Mouse (Mus musculus): Measurements from ENCODE around the gene Gm10142.
"Not testable (repeated sequence)": the region's sequence is repeated elsewhere in the genome, so short reads cannot be mapped to it uniquely, and the experiment has no call there.

The Gm10142 gene

DNA sequence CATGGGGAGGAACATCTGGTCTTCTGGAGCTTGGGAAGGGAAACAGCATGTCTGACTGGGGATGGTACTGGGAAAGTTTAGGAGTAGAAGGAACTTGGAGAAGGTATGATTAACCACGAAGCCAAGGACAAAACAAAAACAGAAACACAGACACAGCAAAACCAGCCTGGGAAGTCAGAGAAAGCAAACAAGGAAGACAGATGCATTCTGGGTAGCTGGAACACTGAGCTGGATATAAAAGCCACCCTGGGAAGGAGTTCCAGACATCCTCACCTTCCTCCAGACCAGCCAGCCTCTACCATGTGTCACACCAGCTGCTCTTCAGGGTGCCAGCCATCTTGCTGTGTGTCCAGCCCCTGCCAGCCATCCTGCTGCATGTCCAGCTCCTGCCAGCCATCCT is at the start of gene Gm10142:
Gm10142 (plus strand) TSS at position 301 of the 400 bp plus-strand sequence.
- CTCF ChIA-PET = interaction anchor here (0.7 kb wide), 1 partner anchor 647 kb away, joined by 10 read pairs; no protein-coding TSS in a partner anchor

DNA sequence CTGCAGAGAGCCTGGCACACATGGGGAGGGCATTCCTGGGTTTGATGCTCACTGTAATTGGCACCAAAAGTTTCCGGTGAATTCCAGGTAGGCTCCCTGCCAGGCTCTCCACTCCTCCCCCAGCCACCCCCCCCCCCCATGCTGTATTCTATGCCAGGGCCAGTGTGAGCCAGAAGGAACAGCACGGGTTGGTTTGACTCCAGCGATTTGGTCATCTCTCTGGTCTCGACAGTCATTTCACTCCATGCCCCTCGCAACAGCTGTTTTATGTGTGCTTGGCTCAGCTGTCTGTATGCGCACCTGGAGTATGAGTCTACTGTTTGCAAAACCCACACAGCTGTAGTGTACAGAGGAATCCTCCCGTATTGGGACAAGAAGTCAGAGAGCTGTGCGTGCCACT is 49.3 kb upstream of the Gm10142 start:
- CTCF ChIA-PET = interaction anchor here (0.7 kb wide), 1 partner anchor 15 kb away, joined by 3 read pairs; no protein-coding TSS in a partner anchor

DNA sequence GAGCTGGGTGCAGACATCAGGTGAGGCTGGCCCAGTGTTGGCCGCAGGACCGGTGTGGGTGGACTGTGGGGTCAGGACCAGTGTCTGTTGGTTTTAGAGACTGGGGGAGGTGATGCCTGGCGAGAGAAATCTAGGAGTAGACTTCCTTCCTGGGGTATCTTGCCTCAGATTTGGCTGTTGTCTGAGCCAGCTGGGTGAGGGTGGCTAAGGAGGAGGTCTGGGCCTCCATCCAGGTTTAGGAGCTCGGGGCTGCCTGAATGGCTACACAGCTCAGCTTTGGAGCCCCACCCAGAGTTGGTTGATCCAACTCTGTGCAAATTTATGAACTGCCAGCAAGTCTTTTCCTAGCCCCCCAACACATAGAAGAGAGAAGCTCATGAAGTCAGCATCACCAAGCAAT is 48.2 kb upstream of the Gm10142 start:
- CTCF ChIA-PET = no interaction called here

DNA sequence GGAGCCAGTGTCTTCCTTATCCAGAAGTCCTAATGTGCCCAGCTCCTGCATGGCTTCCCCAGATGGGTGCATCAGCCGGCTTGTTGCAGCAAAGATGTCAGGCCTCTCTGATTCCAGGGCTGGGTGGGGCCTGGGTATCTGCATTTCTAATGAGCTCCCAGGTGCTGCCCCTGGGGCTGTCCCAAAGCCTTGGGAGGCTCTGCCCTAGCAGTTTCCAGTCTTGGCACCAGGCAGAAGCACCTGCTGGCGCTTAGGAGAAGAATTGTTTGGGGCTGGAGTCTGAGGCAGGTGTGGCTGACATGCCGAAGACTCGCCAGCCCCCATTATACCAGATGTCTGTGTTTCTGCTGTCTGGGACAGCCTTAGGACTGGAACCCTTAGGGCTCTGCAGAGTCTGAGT is 44.9 kb upstream of the Gm10142 start:
- CTCF ChIA-PET = no interaction called here

DNA sequence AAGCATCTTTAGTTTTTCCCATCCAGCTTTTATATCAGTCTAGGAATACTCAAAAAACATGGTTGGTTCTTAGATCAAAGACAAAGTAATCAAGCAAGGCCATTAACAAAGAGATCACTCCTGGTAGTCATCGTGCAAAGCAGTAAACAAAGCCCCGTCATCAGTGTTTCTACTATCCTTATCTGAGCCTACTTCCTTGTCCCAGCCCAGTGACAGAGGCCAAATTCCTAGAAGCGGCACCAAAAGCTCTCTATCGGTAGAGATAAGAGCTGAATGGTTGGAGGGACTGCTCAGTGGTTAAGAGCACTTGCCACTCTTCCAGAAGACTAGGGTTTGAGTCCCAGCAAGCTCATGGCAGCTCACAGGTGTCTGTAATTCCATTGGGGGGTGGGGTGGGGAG is 44.1 kb upstream of the Gm10142 start:
- CTCF ChIA-PET = no interaction called here

DNA sequence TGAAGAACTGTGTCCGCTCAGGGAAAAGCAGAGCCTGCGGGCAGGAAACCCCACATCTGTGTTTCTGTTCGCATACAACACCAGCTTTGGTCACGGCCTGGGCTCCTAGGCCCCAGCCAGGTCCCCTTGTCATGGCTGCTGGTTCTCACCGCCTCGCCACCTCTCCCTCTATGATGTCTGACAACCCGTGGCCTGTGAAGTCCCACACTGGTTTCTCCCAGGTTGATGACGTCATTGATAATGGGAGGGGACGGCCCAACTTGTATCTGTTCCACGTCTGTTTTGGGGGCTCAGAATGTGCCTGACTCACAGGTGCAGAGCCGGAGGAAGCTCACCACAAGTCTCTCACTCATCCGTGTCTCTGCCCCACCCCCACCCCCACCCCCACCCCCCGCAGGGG is 41.8 kb upstream of the Gm10142 start:
- CTCF ChIA-PET = no interaction called here

DNA sequence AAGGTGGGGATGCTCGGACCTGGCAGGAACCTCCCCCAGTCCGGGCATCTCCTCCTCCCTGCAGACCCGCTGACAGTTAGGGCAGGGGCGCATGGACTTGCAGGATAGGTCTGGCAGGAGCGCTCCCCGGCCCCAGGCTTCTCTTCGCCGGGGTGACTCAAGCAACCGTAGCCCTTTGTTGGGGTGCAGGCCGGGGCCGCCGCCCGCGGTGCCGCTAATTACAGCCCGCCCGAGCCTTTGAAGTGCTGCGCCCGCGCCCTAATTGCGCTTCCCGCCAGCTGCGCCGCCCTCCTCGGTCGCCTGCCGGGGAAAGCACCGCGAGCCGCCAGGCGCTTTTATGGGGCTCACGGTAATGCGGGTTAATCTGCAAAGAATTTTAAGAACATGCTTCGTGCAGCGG is 38.0 kb upstream of the Gm10142 start:
- CTCF ChIA-PET = no interaction called here

DNA sequence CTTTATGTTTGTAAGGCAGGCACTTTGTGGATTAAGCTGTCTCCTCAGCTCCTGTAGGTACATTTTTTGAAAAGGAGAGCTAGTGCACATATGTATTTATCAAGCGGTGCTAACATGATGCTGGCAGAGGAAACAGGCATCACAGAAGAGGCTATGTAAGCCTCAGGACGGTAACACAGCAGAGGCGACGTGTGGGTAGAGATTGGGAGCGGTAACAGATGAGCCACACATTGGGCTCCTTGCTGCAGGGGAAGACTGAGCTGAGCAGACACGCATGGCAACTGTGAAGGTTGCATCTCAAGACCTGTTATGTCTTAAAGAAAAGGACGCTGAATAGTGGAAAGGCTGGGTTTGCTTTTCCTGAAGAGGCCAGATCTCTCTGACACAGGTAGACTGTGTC is 32.6 kb upstream of the Gm10142 start:
- CTCF ChIA-PET = no interaction called here

DNA sequence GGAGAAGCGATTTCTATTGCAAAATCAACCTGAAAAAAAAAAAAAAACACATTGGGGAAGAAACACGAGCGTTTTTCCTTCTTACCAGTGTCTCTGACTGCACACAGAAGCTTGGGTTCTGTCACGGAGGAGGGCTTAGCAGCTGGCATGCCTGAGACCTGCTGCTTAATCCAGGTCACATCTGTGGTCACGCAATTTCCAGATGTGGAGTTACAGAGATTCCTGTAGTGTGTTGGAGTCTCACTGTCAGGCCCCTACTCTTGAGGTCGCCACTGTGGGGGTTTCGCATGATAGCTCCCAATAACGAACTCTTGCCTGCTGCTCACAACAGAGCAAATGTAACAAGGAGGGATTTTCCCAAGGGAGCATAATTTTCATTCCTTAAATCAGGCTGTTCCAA is 31.4 kb upstream of the Gm10142 start:
- CTCF ChIA-PET = interaction anchor here (0.6 to 0.7 kb wide), 2 partner anchors 27 to 47 kb away, joined by 3 to 12 read pairs; no protein-coding TSS in a partner anchor

DNA sequence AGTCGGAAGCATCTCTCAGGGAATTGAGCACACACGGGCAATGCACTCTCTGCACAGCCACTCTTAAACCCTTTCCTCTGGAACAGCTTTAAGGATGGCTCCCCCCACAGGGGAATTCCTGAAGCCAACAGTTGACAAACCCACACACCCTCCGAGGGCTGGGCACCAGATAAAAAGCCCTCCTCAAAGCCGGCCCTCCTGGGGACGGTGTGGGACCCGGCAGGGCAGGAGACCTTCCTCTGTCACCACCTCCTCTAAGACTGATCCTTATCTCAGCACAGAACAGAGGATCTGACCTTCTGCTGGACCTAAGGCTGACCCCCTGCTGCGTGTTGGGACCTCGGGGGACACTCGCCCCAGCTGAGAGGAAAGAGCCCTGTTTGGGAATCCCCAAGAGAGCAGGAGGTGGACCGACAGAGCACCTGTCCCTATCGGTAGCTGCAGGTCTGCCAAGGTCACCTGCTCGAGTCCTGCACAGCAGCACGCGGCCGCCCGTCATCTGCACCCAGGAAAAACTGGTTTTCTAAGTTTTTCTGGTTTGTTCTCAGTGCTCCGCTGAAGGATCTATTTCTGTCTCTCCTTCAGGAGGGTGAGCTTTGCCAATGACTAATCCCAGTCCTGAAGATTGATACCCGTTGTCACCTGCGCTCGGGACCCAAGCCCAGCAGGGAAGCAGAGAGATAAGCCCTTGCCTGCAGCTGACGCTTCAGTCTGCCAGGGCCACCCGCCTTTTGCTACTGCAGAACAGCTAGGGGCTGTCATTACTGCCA is 29.5 kb upstream of the Gm10142 start, which contains the start of gene Tspear:
Tspear (plus strand) TSS at position 675 of the 770 bp plus-strand sequence.
- CTCF ChIA-PET = no interaction called here

DNA sequence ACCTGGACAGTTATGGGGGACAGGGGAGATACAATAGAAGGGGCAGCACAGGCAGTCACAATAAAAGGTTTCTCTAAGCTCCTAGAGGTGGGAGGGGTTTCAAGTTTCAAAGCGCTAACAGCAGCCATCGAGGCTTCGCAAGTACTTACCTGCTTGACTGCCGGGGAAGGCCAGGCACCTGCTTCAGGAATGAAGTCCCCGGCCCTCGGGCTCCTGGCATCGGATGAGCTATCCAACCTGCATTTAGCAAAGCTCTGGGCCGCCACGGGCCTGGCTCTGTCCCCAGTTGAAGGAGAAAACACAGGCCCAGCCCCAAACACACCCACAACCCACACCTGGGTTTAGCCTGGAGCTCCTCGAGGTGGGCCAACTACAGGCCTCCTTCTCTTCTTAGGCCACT is 28.6 kb upstream of the Gm10142 start:
- CTCF ChIA-PET = no interaction called here

DNA sequence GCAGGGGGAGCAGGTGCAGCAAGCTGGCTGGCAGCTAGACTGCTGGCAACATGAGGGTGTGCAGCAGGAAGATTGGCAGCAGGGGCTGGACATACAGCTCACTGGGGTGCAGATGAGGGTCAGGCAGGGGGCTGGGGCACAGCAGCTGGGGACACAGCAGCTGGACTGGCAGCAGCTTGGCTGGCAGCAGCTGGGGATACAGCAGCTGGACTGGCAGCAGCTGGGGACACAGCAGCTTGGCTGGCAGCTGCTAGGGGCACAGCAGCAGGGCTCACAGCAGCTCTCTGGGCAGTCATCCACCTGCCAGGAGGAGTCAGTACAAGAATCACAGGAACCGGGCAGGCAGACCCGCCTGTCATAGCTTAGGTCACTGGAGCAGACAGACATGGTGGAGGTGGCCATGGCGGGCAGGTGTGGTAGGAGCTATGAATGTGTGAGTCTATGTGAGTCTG is 25.2 kb upstream of the Gm10142 start, which contains the start of gene Gm19402:
Gm19402 (minus strand) TSS at position 402 of the 452 bp plus-strand sequence.
- CTCF ChIA-PET = not testable (repeated sequence)

DNA sequence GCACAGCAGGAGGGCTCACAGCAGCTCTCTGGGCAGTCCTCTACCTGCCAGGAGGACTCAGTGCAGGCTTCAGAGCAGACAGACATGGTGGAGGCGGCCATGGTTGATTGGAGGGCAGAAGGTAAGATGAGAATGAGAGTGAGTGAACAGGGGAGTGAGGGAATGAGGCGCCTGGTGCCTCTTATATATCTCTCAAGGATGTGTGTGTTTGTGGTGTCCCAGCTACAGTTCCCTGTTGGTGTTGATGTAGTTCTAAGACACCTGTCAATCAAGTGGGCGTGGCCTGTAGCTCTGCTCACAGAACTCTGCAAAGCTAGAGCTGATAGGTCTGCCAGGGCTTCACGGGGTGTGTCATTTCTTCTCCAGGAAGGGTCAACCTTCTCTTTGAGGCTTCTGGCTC is 18.5 kb upstream of the Gm10142 start, which contains the start of gene Gm9508:
Gm9508 (minus strand) TSS at position 101 of the 400 bp plus-strand sequence.
- CTCF ChIA-PET = no interaction called here

DNA sequence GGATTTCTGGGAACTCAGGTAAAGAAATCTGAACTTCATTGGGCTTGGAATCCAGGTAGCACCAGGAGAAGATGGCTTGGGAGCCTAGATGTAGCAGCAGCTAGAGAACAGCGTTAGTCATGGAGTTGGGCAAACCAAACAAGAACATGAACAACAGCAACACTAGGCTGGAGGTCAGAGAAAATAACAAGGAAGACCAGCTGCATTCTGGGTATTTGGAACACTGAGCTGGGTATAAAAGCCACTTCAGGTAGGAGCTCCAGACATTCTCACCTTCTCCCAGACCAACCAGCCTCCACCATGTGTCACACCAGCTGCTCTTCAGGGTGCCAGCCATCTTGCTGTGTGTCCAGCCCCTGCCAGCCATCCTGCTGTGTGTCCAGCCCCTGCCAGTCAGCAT is 9.3 kb upstream of the Gm10142 start, which contains the start of gene Gm10272:
Gm10272 (plus strand) TSS at position 301 of the 400 bp plus-strand sequence.
- CTCF ChIA-PET = no interaction called here

DNA sequence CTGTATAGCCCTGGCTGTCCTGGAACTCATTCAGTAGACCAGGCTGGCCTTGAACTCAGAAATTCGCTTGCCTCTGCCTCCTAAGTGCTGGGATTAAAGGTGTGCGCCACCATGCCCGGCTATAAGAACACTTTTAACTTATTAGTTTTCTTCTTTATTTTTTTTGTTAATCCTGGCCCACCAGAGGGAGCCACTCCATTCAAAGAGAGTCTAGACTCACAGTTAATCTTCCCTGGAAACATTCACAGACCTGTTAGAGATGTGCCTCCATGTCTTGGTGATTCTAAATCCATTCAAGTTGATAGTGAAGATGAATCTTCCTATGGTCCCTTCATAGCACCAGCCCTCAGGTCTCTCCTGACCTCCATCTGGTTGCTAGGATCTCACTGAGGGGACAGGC is 5.8 kb upstream of the Gm10142 start:
- CTCF ChIA-PET = no interaction called here

DNA sequence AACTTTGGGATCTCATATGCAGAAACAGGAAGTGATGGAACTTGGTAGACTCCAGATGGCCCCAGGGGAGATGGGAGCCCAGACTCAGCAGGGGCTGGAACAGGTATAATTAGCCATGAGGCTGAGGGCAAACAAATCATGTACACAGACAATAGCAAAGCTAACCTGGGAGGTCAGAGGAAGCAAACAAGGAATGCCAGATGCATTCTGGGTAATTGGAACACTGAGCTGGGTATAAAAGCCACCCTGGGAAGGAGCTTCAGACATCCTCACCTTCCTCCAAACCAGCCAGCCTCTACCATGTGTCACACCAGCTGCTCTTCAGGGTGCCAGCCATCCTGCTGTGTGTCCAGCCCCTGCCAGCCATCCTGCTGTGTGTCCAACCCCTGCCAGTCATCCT is 4.5 kb upstream of the Gm10142 start, which contains the start of gene Gm10024:
Gm10024 (plus strand) TSS at position 301 of the 400 bp plus-strand sequence.
- CTCF ChIA-PET = not testable (repeated sequence)

DNA sequence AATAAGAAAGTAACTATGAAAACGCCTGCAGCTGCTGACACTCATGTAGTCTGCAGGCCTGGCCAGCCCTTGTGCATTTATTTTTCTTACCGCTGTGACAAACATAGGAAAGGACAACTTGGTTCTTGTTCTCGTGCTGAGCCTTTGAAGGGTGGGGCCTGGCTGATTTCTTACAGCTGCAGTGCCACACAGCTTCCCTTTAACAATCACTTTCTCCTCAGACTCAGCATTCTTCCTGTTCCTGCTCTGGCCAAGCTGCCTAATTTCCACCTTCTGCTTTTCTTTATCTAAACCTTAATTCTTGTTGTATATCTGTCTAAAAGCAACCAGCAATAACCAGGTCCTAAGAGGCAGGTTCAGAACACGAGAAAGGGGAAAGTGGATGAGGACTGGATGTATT is 1.9 kb upstream of the Gm10142 start:
- CTCF ChIA-PET = no interaction called here

DNA sequence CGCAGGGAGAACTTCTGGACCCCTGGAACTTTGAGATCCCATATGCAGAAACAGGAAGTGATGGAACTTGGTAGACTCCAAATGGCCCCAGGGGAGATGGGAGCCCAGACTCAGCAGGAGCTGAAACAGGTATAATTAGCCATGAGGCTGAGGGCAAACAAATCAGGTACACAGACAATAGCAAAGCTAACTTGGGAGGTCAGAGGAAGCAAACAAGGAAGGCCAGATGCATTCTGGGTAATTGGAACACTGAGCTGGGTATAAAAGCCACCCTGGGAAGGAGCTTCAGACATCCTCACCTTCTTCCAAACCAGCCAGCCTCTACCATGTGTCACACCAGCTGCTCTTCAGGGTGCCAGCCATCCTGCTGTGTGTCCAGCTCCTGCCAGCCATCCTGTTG is 4.7 kb downstream of the Gm10142 start, which contains the start of gene Krtap12-1:
Krtap12-1 (plus strand) TSS at position 301 of the 400 bp plus-strand sequence.
- CTCF ChIA-PET = not testable (repeated sequence)

DNA sequence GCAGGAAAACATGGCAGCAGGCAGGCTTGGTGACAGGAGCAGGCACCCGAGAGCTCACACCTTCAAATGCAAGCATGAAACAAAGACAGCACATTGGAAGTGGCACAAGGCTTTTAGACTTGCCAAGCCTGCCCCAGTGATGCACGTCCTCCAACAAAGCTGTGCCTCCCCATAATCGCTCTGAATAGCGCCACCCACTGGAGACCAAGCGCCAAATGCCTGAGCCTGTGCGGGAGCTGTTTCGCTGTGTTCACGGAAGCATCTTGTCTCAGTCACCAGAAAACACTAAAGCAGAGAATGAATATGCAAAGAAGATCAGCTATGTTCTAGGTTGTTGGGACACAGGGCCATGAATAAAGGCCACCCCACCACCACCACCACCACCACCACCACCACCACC is 9.2 kb downstream of the Gm10142 start:
- CTCF ChIA-PET = no interaction called here

DNA sequence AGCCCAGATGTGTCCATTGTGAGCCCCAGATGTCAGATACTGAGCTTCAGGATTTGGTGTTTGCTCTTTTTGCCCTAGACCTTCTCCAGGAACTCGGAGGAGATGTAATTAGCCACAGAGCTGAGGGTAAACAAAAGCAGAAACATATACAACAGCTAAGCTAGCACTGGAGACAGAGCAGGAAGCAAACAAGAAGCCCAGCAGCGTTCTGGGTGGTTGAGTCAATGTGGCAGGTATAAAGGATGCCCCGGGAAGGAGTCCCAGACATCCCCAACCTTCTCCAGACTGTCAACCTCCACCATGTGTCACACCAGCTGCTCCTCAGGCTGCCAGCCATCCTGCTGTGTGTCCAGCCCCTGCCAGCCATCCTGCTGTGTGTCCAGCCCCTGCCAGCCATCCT is 10.6 kb downstream of the Gm10142 start, which contains the start of gene Gm10100:
Gm10100 (plus strand) TSS at position 301 of the 400 bp plus-strand sequence.
- CTCF ChIA-PET = no interaction called here

DNA sequence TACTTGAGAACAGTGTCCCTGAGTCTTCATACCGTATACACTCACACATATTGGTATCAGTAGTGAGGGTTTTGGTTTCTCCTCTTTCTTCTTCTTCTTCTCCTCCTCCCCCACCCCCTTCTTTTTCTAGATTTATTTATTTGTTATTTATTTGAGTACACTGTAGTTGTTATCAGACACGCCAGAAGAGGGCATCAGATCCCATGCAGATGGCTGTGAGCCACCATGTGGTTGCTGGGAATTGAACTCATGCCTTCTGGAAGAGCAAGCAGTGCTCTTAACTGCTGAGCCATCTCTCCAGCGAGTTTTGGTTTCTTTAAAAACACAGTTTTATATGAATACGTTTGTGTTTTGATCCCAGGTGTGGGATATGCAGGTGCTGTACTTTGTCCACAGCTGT is 12.7 kb downstream of the Gm10142 start:
- CTCF ChIA-PET = no interaction called here

DNA sequence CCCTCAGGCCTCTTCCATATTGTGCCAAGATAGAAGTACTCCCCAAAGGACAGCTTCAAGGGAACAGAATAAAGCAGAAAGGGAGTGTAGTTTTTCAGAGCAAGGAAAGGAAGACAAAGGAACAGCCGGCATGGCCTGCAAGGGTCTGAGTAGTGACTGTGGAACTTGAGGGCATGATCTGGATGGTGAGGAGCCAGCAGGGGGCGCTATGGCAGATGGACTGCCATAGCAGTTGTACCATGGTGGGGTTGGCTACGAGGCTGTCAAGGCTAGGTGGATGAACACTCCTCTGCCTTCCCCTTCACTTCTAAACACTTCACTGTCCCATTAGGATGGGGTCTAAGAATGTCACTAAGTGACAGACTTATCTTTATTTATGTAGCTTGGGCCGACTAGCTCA is 13.6 kb downstream of the Gm10142 start:
- CTCF ChIA-PET = no interaction called here

DNA sequence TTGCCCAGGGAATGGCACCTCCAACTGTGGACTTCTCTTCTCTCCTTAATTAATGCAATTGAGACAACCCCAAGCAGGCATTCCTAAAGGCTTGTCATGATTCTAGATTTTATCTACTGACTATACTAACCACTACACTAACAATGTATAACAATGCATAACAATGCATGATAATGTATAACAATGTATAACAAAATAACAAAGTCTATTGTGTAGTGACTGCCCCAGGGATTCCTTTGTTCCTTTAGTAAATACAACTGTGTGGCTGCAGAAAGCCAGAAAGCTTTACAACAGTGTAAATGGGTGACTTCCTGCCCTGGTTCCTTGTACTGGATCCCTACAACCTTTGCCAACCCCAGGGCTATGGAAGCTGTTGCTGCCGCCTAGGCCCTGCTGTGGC is 20.3 kb downstream of the Gm10142 start:
- CTCF ChIA-PET = no interaction called here
